Mouse (Mus musculus): ENCODE data around the gene Psmb9. TPM values are rescaled to one million over a fixed set of nuclear protein-coding genes. Genes with fewer than 3 reads are reported as not detected.
"Not testable (repeated sequence)": the region's sequence is repeated elsewhere in the genome, so short reads cannot be mapped to it uniquely, and the experiment has no call there.

Psmb9 gene
- 1 to 10 TPM; 6.5 to 7.2 TPM for total RNA-seq (2021)
- long read RNA-seq, experiment 1, transcript Psmb9-204 (6 exons, 1,352 nt), result major isoform, 7 of 9 reads
- long read RNA-seq, experiment 1, partial matches to known transcripts, result 0 of 9 reads
- long read RNA-seq, experiment 1, other reads (novel, unspliced or antisense), result 1 of 9 reads
- long read RNA-seq, experiment 2, partial matches to known transcripts, result 0 of 4 reads
- long read RNA-seq, experiment 2, other reads (novel, unspliced or antisense), result 1 of 4 reads

GRCm38 (mm10) chr17:34187261-34187916 is at the start of gene Psmb9, which contains the start of gene Tap1:
Gene Psmb9, minus strand, starts transcription at chr17:34187764.
Gene Tap1, plus strand, starts transcription at chr17:34187553.
- DNase-seq, result peak; percentile 97 to 99
- intact Hi-C loops (cut with DNase I), result loop anchor here (2.0 kb wide), 1 partner anchor 17 kb away; no protein-coding TSS in a partner anchor

GRCm38 (mm10) chr17:34236691-34237090 is 49.1 kb upstream of the Psmb9 start:
- intact Hi-C loops (cut with DNase I), result loop anchor here (5.0 to 10.0 kb wide), 2 partner anchors 34 to 132 kb away; partner anchors contain the start of gene Tap2
- no peak for DNase-seq

- intact Hi-C loops (cut with DNase I), result loop anchor here (1.0 to 10.0 kb wide), 3 partner anchors 33 to 130 kb away; partner anchors contain the start of gene Tap2
- DNase-seq, result peak; percentile 83 to 88
These were observed 47.4 kb upstream of the Psmb9 start for GRCm38 (mm10) chr17:34234926-34235325.

- not testable (repeated sequence) for DNase-seq
- intact Hi-C loops (cut with DNase I), result loop anchor here (10.0 kb wide), 1 partner anchor 127 kb away; no protein-coding TSS in a partner anchor
These were observed 44.5 kb upstream of the Psmb9 start for GRCm38 (mm10) chr17:34232021-34232420.

- DNase-seq, result not testable (repeated sequence)
- intact Hi-C loops (cut with DNase I), result loop anchor here (10.0 kb wide), 1 partner anchor 126 kb away; no protein-coding TSS in a partner anchor
These were observed 43.4 kb upstream of the Psmb9 start for GRCm38 (mm10) chr17:34230971-34231370.

GRCm38 (mm10) chr17:34225911-34226310 is 38.3 kb upstream of the Psmb9 start:
- DNase-seq; intact Hi-C loops (cut with DNase I): not testable (repeated sequence)

GRCm38 (mm10) chr17:34225426-34225825 is 37.9 kb upstream of the Psmb9 start:
- intact Hi-C loops (cut with DNase I), result no loop called here
- DNase-seq, result no peak

GRCm38 (mm10) chr17:34224816-34225215 is 37.3 kb upstream of the Psmb9 start:
- intact Hi-C loops (cut with DNase I), result no loop called here
- no peak for DNase-seq

GRCm38 (mm10) chr17:34220401-34220800 is 32.8 kb upstream of the Psmb9 start:
- intact Hi-C loops (cut with DNase I); DNase-seq: not testable (repeated sequence)

GRCm38 (mm10) chr17:34219801-34220200 is 32.2 kb upstream of the Psmb9 start:
- DNase-seq, result peak in 1 of 2 experiments; percentile 1
- intact Hi-C loops (cut with DNase I), result not testable (repeated sequence)

GRCm38 (mm10) chr17:34219096-34219495 is 31.5 kb upstream of the Psmb9 start:
- DNase-seq, result peak; percentile 55 to 77
- intact Hi-C loops (cut with DNase I), result not testable (repeated sequence)

- intact Hi-C loops (cut with DNase I), result no loop called here
- peak; percentile 72 to 73 for DNase-seq
These were observed 31.1 kb upstream of the Psmb9 start for GRCm38 (mm10) chr17:34218675-34219074.

- intact Hi-C loops (cut with DNase I), result no loop called here
- peak in 1 of 2 experiments; percentile 0 for DNase-seq
These were observed 30.4 kb upstream of the Psmb9 start for GRCm38 (mm10) chr17:34217986-34218385.

- intact Hi-C loops (cut with DNase I), result no loop called here
- no peak for DNase-seq
These were observed 29.8 kb upstream of the Psmb9 start for GRCm38 (mm10) chr17:34217216-34217928.

- intact Hi-C loops (cut with DNase I), result no loop called here
- DNase-seq, result peak in 1 of 2 experiments; percentile 0
These were observed 27.6 kb upstream of the Psmb9 start for GRCm38 (mm10) chr17:34215176-34215575.

GRCm38 (mm10) chr17:34213936-34214335 is 26.4 kb upstream of the Psmb9 start:
- intact Hi-C loops (cut with DNase I), result no loop called here
- peak in 1 of 2 experiments; percentile 1 for DNase-seq

- intact Hi-C loops (cut with DNase I), result no loop called here
- DNase-seq, result peak in 1 of 2 experiments; percentile 1
These were observed 24.3 kb upstream of the Psmb9 start for GRCm38 (mm10) chr17:34211746-34212365.

GRCm38 (mm10) chr17:34210599-34210998 is 23.0 kb upstream of the Psmb9 start:
- DNase-seq, result peak in 1 of 2 experiments; percentile 1
- intact Hi-C loops (cut with DNase I), result no loop called here

GRCm38 (mm10) chr17:34209680-34210079 is 22.1 kb upstream of the Psmb9 start:
- peak in 1 of 2 experiments; percentile 1 for DNase-seq
- intact Hi-C loops (cut with DNase I), result no loop called here

- DNase-seq, result no peak
- intact Hi-C loops (cut with DNase I), result no loop called here
These were observed 20.9 kb upstream of the Psmb9 start for GRCm38 (mm10) chr17:34208421-34208820.

Data from heart, postnatal 14 days (tissue).